Mouse (Mus musculus): ENCODE data around the gene Arnt. TPM values are rescaled to one million over a fixed set of nuclear protein-coding genes. Genes with fewer than 3 reads are reported as not detected.
A peak's percentile ranks its signal among the peaks of the same experiment; 100 is the strongest.

Arnt gene
- polyA plus RNA-seq (2014; fragmentation: Nextera tagmentation; extraction: Ambion mirVana), result 30.2 and 33.0 TPM in 2 replicates

- ATAC-seq (ENCODE audit: insufficient number of reproducible peaks, insufficient read depth, low FRiP score, low read depth), result peak; percentile 100
- H3K4me3 ChIP-seq (ENCODE audit: low read depth, low read length), result peak within 1 kb of the TSS; percentile 84
- H3K9ac ChIP-seq (replicated peaks; ENCODE audit: low read depth, low read length), result peak within 1 kb of the TSS; percentile 81
- H3K9me3 ChIP-seq (ENCODE audit: control insufficient read depth, low read depth, low read length), result no peaks in the 10 kb centered on the region
- no peaks in the 10 kb centered on the region for H3K27me3 ChIP-seq (ENCODE audit: control insufficient read depth, insufficient read depth, low read length)
- H3K27ac ChIP-seq (ENCODE audit: low read length), result peak within 1 kb of the TSS; percentile 66
- peaks cover 4% of the 10 kb centered on the region; the same call in 1 of the 2 replicates for H3K4me1 ChIP-seq (ENCODE audit: control insufficient read depth, insufficient read depth, low read length)
- WGBS, result under 1% methylated on average over 47 of the region's 47 CpGs
- peaks cover 17% of the 10 kb centered on the region; the same call in 1 of the 2 replicates for H3K36me3 ChIP-seq (ENCODE audit: control insufficient read depth, insufficient read depth, low read length)
- H3K4me2 ChIP-seq (replicated peaks; ENCODE audit: low read depth, low read length), result peak within 1 kb of the TSS; percentile 79
Observed at GRCm38 (mm10) chr3:95434136-95434982, at the start of gene Arnt. Gene Arnt (plus strand): TSS chr3:95434388.

- ATAC-seq (ENCODE audit: insufficient number of reproducible peaks, insufficient read depth, low FRiP score, low read depth), result no peak
- no peaks in the 10 kb centered on the region for H3K27me3 ChIP-seq (ENCODE audit: control insufficient read depth, insufficient read depth, low read length)
- 86% methylated on average over 5 of the region's 5 CpGs for WGBS
Observed at GRCm38 (mm10) chr3:95385401-95386075, 48.6 kb upstream of the Arnt start.

GRCm38 (mm10) chr3:95394385-95394784, 39.8 kb upstream of the Arnt start:
- WGBS, result 83% methylated on average over 4 of the region's 4 CpGs
- Histone ChIP-seq H3K27me3 (ENCODE audit: control insufficient read depth, insufficient read depth, low read length) (no peaks in the 10 kb centered on the region), H3K4me3 (ENCODE audit: low read depth, low read length) (no peak overlapping the region), H3K9ac (replicated peaks; ENCODE audit: low read depth, low read length) (no peak overlapping the region), H3K27ac (ENCODE audit: low read length) (no peak overlapping the region), H3K4me2 (replicated peaks; ENCODE audit: low read depth, low read length) (no peak overlapping the region), H3K9me3 (ENCODE audit: control insufficient read depth, low read depth, low read length) (0 out of 2 replicates have a peak, but pooled peaks cover 4% of the 10 kb centered on the region), H3K4me1 (ENCODE audit: control insufficient read depth, insufficient read depth, low read length) (no peaks in the 10 kb centered on the region), H3K36me3 (ENCODE audit: control insufficient read depth, insufficient read depth, low read length) (no peaks in the 10 kb centered on the region)
- no peak for ATAC-seq (ENCODE audit: insufficient number of reproducible peaks, insufficient read depth, low FRiP score, low read depth)

More at GRCm38 (mm10) chr3:95385401-95386075, 48.6 kb upstream of the Arnt start:
- Histone ChIP-seq H3K9ac (replicated peaks; ENCODE audit: low read depth, low read length) (no peak overlapping the region), H3K36me3 (ENCODE audit: control insufficient read depth, insufficient read depth, low read length) (no peaks in the 10 kb centered on the region), H3K4me2 (replicated peaks; ENCODE audit: low read depth, low read length) (no peak overlapping the region), H3K4me1 (ENCODE audit: control insufficient read depth, insufficient read depth, low read length) (no peaks in the 10 kb centered on the region), H3K4me3 (ENCODE audit: low read depth, low read length) (no peak overlapping the region), H3K27ac (ENCODE audit: low read length) (no peak overlapping the region), H3K9me3 (ENCODE audit: control insufficient read depth, low read depth, low read length) (no peaks in the 10 kb centered on the region)

GRCm38 (mm10) chr3:95402741-95403140, 31.4 kb upstream of the Arnt start, which contains the start of gene 4930558C23Rik:
Gene 4930558C23Rik (minus strand): TSS chr3:95402841.
- H3K9ac ChIP-seq (replicated peaks; ENCODE audit: low read depth, low read length), result no peak within 1 kb of the TSS
- H3K4me3 ChIP-seq (ENCODE audit: low read depth, low read length), result no peak within 1 kb of the TSS
- no peak within 1 kb of the TSS for H3K27ac ChIP-seq (ENCODE audit: low read length)
- H3K36me3 ChIP-seq (ENCODE audit: control insufficient read depth, insufficient read depth, low read length), result no peaks in the 10 kb centered on the region
- H3K9me3 ChIP-seq (ENCODE audit: control insufficient read depth, low read depth, low read length), result no peaks in the 10 kb centered on the region
- no peak for ATAC-seq (ENCODE audit: insufficient number of reproducible peaks, insufficient read depth, low FRiP score, low read depth)
- H3K4me1 ChIP-seq (ENCODE audit: control insufficient read depth, insufficient read depth, low read length), result no peaks in the 10 kb centered on the region
- 86% methylated on average over 3 of the region's 3 CpGs for WGBS
- no peaks in the 10 kb centered on the region for H3K27me3 ChIP-seq (ENCODE audit: control insufficient read depth, insufficient read depth, low read length)
- H3K4me2 ChIP-seq (replicated peaks; ENCODE audit: low read depth, low read length), result no peak within 1 kb of the TSS

- H3K4me2 ChIP-seq (replicated peaks; ENCODE audit: low read depth, low read length), result no peak overlapping the region
- H3K4me3 ChIP-seq (ENCODE audit: low read depth, low read length), result no peak overlapping the region
- no peak overlapping the region for H3K27ac ChIP-seq (ENCODE audit: low read length)
- WGBS, result 71% methylated on average over 1 of the region's 1 CpGs
- H3K4me1 ChIP-seq (ENCODE audit: control insufficient read depth, insufficient read depth, low read length), result no peaks in the 10 kb centered on the region
- H3K9ac ChIP-seq (replicated peaks; ENCODE audit: low read depth, low read length), result no peak overlapping the region
- H3K27me3 ChIP-seq (ENCODE audit: control insufficient read depth, insufficient read depth, low read length), result no peaks in the 10 kb centered on the region
- no peaks in the 10 kb centered on the region for H3K9me3 ChIP-seq (ENCODE audit: control insufficient read depth, low read depth, low read length)
- ATAC-seq (ENCODE audit: insufficient number of reproducible peaks, insufficient read depth, low FRiP score, low read depth), result no peak
- H3K36me3 ChIP-seq (ENCODE audit: control insufficient read depth, insufficient read depth, low read length), result no peaks in the 10 kb centered on the region
Observed at GRCm38 (mm10) chr3:95407728-95408127, 26.5 kb upstream of the Arnt start.

GRCm38 (mm10) chr3:95408852-95409251, 25.3 kb upstream of the Arnt start:
- H3K27me3 ChIP-seq (ENCODE audit: control insufficient read depth, insufficient read depth, low read length), result no peaks in the 10 kb centered on the region
- H3K4me1 ChIP-seq (ENCODE audit: control insufficient read depth, insufficient read depth, low read length), result no peaks in the 10 kb centered on the region
- no peak overlapping the region for H3K4me2 ChIP-seq (replicated peaks; ENCODE audit: low read depth, low read length)
- WGBS, result 95% methylated on average over 2 of the region's 2 CpGs
- H3K4me3 ChIP-seq (ENCODE audit: low read depth, low read length), result no peak overlapping the region
- H3K9ac ChIP-seq (replicated peaks; ENCODE audit: low read depth, low read length), result no peak overlapping the region
- no peaks in the 10 kb centered on the region for H3K9me3 ChIP-seq (ENCODE audit: control insufficient read depth, low read depth, low read length)
- H3K27ac ChIP-seq (ENCODE audit: low read length), result no peak overlapping the region
- ATAC-seq (ENCODE audit: insufficient number of reproducible peaks, insufficient read depth, low FRiP score, low read depth), result no peak
- no peaks in the 10 kb centered on the region for H3K36me3 ChIP-seq (ENCODE audit: control insufficient read depth, insufficient read depth, low read length)

GRCm38 (mm10) chr3:95412268-95412667, 21.9 kb upstream of the Arnt start:
- no peak overlapping the region for H3K4me3 ChIP-seq (ENCODE audit: low read depth, low read length)
- H3K9ac ChIP-seq (replicated peaks; ENCODE audit: low read depth, low read length), result no peak overlapping the region
- no peaks in the 10 kb centered on the region for H3K4me1 ChIP-seq (ENCODE audit: control insufficient read depth, insufficient read depth, low read length)
- H3K27ac ChIP-seq (ENCODE audit: low read length), result no peak overlapping the region
- no peaks in the 10 kb centered on the region for H3K9me3 ChIP-seq (ENCODE audit: control insufficient read depth, low read depth, low read length)
- no peak for ATAC-seq (ENCODE audit: insufficient number of reproducible peaks, insufficient read depth, low FRiP score, low read depth)
- 77% methylated on average over 1 of the region's 1 CpGs for WGBS
- no peaks in the 10 kb centered on the region for H3K36me3 ChIP-seq (ENCODE audit: control insufficient read depth, insufficient read depth, low read length)
- H3K27me3 ChIP-seq (ENCODE audit: control insufficient read depth, insufficient read depth, low read length), result no peaks in the 10 kb centered on the region
- no peak overlapping the region for H3K4me2 ChIP-seq (replicated peaks; ENCODE audit: low read depth, low read length)

GRCm38 (mm10) chr3:95417866-95418265, 16.3 kb upstream of the Arnt start:
- Histone ChIP-seq H3K27me3 (ENCODE audit: control insufficient read depth, insufficient read depth, low read length) (no peaks in the 10 kb centered on the region), H3K9me3 (ENCODE audit: control insufficient read depth, low read depth, low read length) (peaks cover 3% of the 10 kb centered on the region; the same call in 1 of the 2 replicates), H3K36me3 (ENCODE audit: control insufficient read depth, insufficient read depth, low read length) (no peaks in the 10 kb centered on the region), H3K9ac (replicated peaks; ENCODE audit: low read depth, low read length) (no peak overlapping the region), H3K27ac (ENCODE audit: low read length) (no peak overlapping the region), H3K4me1 (ENCODE audit: control insufficient read depth, insufficient read depth, low read length) (no peaks in the 10 kb centered on the region), H3K4me2 (replicated peaks; ENCODE audit: low read depth, low read length) (no peak overlapping the region), H3K4me3 (ENCODE audit: low read depth, low read length) (no peak overlapping the region)
- ATAC-seq (ENCODE audit: insufficient number of reproducible peaks, insufficient read depth, low FRiP score, low read depth), result no peak
- WGBS, result 89% methylated on average over 6 of the region's 6 CpGs
